Mouse (Mus musculus): ENCODE measurements around the gene Trp53i11.

DNA sequence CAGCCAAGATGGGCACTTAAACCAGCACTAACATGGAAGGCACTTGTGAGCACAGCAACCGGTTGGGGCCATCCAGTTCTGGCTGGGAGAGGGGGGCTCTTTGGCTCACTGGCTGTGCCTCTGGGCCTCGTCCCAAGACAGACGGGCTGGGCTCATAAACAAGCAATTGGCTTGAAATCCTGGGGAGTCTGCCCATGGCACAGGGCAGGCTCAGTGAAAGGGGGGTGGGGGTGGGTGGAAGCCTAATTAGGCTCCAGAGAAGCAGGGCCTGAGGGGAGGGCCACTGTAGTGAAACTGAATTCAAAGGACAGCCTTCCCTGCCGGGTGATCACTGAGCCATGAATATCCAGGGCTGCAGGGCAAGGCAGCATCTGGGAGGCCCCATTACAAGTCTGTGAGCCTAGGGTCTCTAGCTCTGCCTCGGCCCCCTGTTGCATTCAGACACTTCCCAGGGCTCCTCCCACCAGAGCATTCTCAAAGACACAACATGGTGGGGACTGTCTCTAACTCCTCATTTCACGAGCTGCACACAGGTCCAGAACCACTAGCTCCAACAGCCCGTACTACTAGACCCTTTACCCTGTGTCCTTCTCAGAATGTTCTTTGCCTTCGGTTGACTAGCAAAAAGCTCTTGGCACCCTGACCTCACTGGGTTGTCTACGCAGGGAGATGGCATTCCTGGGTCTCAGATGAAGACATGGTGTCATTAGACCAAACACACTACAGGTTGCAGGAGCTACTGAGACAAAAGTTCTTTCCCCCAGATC lies 40.5 kb downstream of the Trp53i11 start:
- no peak for TF ChIP-seq CTCF (IDR thresholded peaks at IDR 0.05; ENCODE audit: low read depth, low read length)
- no peak for TF ChIP-seq POLR2A (IDR thresholded peaks at IDR 0.05; ENCODE audit: extremely low read depth, insufficient read depth, low read length)
